Mouse (Mus musculus) ovary, postnatal 36 days (tissue): Measurements from ENCODE around the gene Mettl21c.
"Not testable (repeated sequence)": the region's sequence is repeated elsewhere in the genome, so short reads cannot be mapped to it uniquely, and the experiment has no call there.

Experiments used
- DNase-seq: peaks from one replicate; pipeline ENCODE4 v3.0.0; 2022; ENCODE audit warnings: low spot score, mixed read lengths

The Mettl21c gene

GRCm38 (mm10) chr1:44019934-44020333 lies at the start of gene Mettl21c:
TSS of gene Mettl21c (minus strand) at chr1:44020034.
- DNase-seq, result no peak

- DNase-seq, result peak; percentile 42
Observed at GRCm38 (mm10) chr1:44064625-44065024, 44.8 kb upstream of the Mettl21c start.

GRCm38 (mm10) chr1:44063439-44063838 lies 43.6 kb upstream of the Mettl21c start:
- DNase-seq, result no peak

- no peak for DNase-seq
Observed at GRCm38 (mm10) chr1:44061836-44062235, 42.0 kb upstream of the Mettl21c start, which contains the start of gene Gm8251. TSS of gene Gm8251 (minus strand) at chr1:44061936.

GRCm38 (mm10) chr1:44057805-44058204 lies 38.0 kb upstream of the Mettl21c start:
- no peak for DNase-seq

- no peak for DNase-seq
Observed at GRCm38 (mm10) chr1:44046556-44046955, 26.7 kb upstream of the Mettl21c start.

- not testable (repeated sequence) for DNase-seq
Observed at GRCm38 (mm10) chr1:44045689-44046088, 25.9 kb upstream of the Mettl21c start.

GRCm38 (mm10) chr1:44042555-44042915 lies 22.7 kb upstream of the Mettl21c start:
- DNase-seq, result no peak

GRCm38 (mm10) chr1:44041797-44042554 lies 22.1 kb upstream of the Mettl21c start:
- peak; percentile 50 for DNase-seq

- DNase-seq, result no peak
Observed at GRCm38 (mm10) chr1:44032948-44033347, 13.1 kb upstream of the Mettl21c start.

- DNase-seq, result no peak
Observed at GRCm38 (mm10) chr1:44032213-44032612, 12.4 kb upstream of the Mettl21c start.

GRCm38 (mm10) chr1:44027651-44028050 lies 7.8 kb upstream of the Mettl21c start:
- no peak for DNase-seq

- no peak for DNase-seq
Observed at GRCm38 (mm10) chr1:44022656-44023055, 2.8 kb upstream of the Mettl21c start.

- DNase-seq, result no peak
Observed at GRCm38 (mm10) chr1:44015556-44015955, 4.3 kb downstream of the Mettl21c start.

GRCm38 (mm10) chr1:44004513-44004912 lies 15.3 kb downstream of the Mettl21c start:
- no peak for DNase-seq

- no peak for DNase-seq
Observed at GRCm38 (mm10) chr1:43996914-43997589, 22.8 kb downstream of the Mettl21c start.

GRCm38 (mm10) chr1:43971089-43971488 lies 48.7 kb downstream of the Mettl21c start:
- DNase-seq, result no peak

GRCm38 (mm10) chr1:43969361-43969760 lies 50.5 kb downstream of the Mettl21c start:
- DNase-seq, result no peak

GRCm38 (mm10) chr1:43966756-43967155 lies 53.1 kb downstream of the Mettl21c start:
- no peak for DNase-seq

GRCm38 (mm10) chr1:43964381-43964780 lies 55.5 kb downstream of the Mettl21c start:
- no peak for DNase-seq
